Mouse (Mus musculus) gastrocnemius, adult 8-10 months (tissue): ENCODE measurements around the gene Plxdc2. TPM values are rescaled to one million over a fixed set of nuclear protein-coding genes. Genes with fewer than 3 reads are reported as not detected.
A peak's percentile ranks its signal among the peaks of the same experiment; 100 is the strongest.

Experiments
- DNase-seq, 2 experiments: peaks; one replicate each; pipeline ENCODE4 v3.0.0; 2022; ENCODE audit warnings: low spot score in 2 of 2
- total RNA-seq, 4 experiments: library from RNA; stranded (reverse); gene quantifications; 2 replicates each; pipeline ENCODE4 v1.2.4; 2022

Gene Plxdc2
- total RNA-seq, 4 experiments from 2014 or later = 5.3 to 13.2 (median 9.7) TPM

- DNase-seq = no peak
Observed at GRCm38 (mm10) chr2:16568263-16568662, 212.2 kb downstream of the Plxdc2 start.

- DNase-seq = no peak
Observed at GRCm38 (mm10) chr2:16571169-16571751, 215.2 kb downstream of the Plxdc2 start.

DNA sequence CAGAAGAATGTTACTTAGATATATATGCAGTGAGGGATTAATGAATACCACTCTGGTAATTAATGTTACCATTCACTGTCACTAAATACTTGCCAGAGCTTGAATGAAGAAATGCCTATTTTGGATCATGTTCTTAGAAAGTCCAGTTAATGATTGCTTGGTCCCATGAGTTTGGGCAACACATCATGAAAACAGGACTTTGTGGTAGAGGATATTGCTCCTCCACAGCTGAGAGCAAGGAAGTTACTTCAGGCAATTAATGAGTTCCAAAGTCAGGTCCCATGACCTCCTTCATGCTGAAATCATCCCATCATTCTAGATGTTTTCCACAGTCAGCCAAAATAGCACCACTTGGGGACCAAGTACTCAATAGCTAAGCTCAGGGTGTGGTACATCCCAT lies 220.5 kb downstream of the Plxdc2 start:
- no peak for DNase-seq

- DNase-seq = no peak
Observed at GRCm38 (mm10) chr2:16578153-16578552, 222.0 kb downstream of the Plxdc2 start.

DNA sequence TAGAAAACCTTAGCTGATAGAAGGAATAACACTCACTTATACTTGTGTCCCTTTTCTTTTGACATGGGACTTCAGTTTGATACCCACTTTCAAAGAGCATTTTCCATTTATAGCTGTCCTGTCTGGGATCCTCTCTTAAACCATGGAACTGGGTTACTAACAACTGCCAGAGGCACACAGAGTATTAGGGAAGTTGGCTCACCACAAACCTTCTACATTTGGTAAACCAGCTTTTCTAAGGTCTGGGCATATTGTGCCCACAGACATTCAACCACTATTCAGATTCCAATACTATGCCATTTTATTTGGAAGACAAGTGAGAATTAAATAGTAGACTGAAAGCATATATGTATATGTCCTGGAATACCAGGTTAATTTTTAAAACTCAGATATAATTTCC lies 232.4 kb downstream of the Plxdc2 start:
- no peak for DNase-seq

- DNase-seq = no peak
Observed at GRCm38 (mm10) chr2:16595451-16595850, 239.3 kb downstream of the Plxdc2 start.

DNA sequence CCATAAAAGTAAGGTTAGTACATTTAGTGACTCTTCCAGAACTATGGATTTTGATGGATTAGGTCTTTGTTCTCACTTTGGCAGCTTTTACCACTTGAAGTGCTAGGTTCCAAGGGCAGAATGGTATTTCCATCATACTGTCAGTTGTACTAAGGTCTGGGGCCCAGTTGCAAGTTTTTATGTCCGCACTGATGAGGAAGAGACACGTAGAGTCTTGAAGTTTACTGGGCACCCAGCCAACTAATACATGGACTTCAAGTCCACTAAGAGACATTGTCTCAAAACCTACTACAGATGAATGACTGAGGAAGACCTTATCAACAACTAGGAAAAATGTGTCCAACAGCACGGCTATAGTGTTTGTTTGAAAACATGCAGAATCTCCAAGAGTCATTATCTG lies 242.1 kb downstream of the Plxdc2 start:
- DNase-seq = no peak

DNA sequence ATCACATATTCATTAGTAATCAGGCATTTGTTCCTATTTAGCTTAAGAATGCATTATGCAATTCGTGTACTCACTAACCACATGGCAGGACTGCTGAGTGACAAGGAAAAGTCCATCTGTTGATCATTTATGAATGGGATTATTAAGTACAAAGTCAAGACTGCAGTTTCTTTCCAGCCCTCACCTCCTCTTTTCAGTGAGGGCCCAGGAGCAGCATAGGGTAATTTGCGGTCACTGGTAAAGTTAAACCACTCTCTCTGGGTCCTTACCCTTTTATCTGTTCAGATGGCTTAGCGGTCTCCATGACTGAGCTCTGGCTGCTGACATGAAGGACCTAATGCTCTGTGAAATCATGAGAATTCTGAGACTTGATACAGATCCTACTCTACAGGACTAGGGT lies 248.2 kb downstream of the Plxdc2 start:
- DNase-seq = no peak

DNA sequence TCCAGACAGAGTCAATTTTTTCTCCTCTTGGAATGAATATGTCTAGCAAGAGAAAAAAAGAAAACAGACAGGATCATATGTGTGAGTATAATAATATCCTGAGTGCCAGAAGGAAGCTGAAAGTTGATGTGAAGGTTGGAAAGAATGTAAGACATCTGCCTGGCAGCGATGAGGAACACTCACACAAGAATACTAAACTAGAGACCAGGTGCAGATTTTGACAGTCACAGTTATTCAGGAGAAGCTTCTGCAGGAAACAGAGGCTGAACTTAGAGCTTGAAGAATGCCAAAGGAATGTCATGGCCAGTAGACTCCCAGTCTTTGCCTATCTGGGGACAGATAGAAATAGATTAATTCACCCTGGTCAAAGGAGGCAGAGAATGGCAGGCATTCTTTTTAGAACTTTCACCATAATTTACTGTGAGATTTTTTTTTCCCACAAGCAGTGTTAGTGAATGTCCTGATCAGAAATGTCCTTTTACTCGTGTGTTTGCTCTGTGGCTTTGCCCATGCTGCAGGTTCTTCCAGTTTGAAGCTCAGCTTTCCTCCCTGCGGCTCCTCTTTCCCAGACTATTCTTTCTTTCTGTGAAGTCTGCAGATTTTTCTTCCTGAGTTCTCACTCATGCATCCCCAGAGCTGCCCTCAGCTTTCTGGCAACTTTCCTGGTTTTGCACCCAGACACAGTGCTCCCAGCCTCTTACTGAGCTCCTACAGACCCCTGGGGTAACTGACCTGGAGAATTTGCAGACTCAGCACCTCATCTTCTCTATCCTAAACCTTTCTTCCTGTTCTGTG lies 251.9 kb downstream of the Plxdc2 start:
- no peak for DNase-seq

DNA sequence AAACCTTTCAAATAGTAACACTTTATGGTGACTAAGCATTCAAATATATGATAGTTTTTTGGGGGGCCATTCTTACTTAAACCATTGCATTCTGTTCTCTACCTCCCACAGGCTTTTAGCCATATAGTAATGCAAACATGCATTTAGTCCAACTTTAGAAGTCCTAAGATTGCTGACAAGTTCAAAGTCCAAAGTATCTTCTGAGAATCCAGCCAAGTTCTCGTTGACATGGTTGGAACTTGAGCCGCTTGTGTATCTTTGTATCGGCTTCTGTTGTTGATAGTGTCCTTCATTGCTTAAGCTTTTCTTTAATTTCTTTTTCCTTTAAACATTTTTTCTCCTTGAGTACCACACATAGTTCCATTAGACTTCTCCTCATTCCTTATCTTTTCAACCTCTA lies 286.0 kb downstream of the Plxdc2 start:
- DNase-seq = no peak

DNA sequence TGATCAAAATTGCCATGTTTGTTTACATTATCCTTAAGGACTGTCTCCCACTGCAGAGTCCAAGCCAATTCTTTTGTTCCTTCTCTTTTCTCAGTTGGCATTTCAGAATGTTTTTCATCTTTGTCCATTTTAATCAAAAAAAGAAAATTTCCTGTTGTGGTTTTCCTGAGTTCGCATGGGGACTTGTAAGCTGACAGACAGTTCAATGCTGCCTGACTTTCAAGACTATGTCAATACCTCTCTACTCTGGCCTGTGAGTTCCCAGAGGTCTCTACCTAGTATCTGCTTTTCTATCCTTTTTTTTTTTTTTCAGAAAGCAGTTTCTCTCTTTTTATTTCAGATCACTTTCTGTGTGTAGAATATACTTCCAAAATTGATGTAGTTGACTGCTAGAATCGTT lies 295.6 kb downstream of the Plxdc2 start:
- no peak for DNase-seq

DNA sequence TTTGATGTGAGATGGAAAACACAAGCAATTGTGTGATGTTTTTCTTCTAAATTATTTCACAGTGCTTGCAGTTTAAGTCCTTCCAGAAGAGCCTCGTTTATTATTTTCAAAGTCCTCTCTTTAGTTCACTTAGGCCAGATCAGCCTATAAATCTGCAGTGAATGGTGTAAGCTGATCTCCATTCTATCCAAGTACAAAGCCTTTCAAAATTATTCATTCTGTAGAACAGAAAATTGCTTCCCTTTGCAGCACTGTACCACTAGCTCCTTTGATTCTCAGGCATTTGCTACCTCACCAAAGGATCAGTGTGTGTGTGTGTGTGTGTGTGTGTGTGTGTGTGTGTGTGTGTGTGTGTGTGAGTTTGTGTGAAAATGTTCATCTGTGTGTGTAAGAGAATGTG lies 308.4 kb downstream of the Plxdc2 start:
- DNase-seq = no peak

DNA sequence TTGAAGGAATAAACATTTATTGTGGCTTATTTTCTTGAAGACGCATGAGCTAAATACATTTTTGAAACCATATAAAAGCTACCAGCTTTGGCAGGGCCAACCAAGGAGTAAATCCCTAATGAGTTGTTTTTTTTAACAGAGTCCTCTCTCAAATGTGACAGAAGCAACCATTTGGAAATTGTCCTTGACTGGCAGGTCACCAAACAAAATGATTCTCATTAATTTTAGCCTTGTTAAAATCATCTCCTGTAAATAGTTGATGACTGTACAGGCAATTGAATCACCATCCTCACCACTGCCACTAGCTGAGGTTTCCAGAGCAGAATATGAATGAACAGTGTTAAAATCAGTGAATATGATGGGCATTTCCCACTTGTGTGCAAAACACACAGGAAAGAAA lies 312.3 kb downstream of the Plxdc2 start:
- DNase-seq = no peak

DNA sequence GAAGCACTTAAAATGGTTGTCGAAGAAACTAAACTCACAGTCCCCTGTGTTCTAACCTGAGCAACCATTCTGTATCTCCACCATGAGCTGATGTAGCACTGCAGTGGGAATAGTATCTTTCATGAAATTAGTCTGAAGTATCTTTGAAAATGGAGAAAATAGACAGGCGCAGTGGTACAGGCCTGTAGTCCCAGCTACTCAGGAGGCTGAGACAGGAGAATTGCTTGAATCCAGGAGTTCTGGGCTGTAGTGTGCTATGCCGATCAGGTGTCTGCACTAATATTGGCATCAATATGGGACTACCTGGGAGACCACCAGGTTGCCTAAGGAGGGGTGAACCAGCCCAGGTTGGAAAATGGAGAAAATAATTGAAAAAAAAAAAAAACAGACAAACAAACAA lies 326.8 kb downstream of the Plxdc2 start:
- no peak for DNase-seq

- no peak for DNase-seq
Observed at GRCm38 (mm10) chr2:16683739-16684138, 327.6 kb downstream of the Plxdc2 start.

DNA sequence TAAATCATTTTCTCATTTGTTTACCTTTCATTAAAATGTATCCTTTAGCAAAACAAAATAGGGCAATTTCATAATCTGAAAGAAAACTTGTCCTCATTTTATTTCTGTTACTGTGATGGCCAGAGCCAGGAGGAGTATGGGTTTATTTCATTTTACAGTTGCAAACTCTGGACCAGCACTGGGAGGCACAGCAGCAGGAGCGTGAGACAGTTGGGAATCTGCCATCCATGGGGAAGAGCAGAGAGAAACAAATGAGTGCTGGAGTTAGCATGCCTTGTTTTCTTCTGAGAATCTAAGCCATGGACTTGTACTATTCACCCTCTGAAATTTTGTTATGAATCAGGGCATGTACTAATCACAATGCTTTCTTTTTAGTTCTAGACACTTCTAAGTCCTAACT lies 328.4 kb downstream of the Plxdc2 start:
- DNase-seq = no peak

GRCm38 (mm10) chr2:16696390-16696789 lies 340.3 kb downstream of the Plxdc2 start:
- no peak for DNase-seq

- DNase-seq = no peak
Observed at GRCm38 (mm10) chr2:16697181-16697580, 341.1 kb downstream of the Plxdc2 start.

DNA sequence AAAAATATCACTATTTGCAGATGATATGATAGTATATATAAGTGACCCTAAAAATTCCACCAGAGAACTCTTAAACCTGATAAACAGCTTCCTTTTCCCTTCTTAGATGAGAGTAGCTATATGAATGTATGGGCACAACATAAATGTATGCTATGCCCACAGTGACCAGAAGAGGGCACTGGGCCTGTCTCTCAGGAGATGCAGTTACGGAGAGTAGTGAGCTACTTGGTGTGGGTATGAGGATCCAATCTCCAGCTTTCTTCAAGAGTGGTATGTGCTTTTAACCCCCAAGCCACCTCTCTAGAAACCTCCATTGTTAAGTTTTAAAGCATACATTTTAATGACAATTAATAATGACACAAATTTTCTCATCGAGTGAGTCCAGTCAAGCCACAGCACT lies 350.1 kb downstream of the Plxdc2 start:
- DNase-seq = no peak

DNA sequence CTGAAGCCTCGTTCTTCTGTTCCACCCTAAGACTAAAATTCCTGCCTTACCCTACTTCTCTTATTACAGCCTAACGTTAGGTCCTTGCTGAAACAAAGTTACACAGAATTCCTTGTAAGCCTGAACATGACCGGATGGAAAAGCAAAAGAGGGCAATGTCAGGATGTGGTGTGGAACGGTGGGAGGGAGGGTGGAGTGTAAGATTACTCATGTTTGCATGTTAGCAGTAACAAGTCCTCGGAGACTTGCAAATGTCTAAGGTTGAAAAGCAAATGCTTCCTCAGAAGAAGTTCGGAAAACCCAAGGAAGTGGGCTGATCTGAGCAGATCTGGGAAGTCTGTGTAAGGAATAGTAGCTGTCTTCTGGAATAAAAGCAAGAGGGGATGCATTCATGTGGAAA lies 353.8 kb downstream of the Plxdc2 start:
- DNase-seq = no peak

- no peak for DNase-seq
Observed at GRCm38 (mm10) chr2:16731033-16731432, 374.9 kb downstream of the Plxdc2 start.

DNA sequence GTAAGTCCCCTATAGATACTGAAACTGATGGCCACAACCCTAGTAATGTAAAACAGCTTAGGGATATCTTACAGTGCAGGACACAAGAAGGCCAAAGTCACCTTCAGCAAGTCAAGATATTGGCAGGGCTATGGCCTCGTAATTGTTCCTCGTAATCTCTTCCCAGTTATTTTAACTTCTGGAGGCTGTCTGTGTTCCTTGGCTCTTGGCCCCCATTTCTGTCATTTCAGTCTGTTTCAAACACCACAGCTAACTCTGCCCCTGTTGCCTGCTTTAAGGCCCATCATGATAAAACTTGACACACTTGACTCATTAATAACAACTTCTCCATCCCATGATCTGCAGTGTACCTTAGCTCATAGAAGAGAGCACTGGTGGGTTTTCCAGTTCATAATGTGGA lies 378.3 kb downstream of the Plxdc2 start:
- DNase-seq = no peak

DNA sequence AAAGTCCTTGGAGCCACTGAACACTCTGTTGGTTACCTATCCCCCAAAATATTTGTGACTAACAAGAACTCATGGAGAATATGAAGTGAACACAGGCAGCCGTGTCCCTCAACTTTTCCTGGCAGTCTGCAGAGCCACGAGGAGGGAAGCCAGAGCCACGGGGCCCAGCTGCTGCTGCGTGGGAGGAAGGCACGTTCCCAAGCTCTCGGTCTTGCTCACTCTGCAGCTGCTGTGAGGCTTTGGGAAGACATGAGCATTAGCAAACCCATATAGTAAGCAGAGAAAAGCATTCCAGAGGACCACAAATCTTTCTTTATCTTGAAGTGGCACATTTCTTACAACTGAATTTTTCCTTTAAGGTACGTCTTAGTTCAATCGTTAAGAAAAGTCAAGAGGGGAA lies 382.1 kb downstream of the Plxdc2 start:
- peak; percentile 60 to 67 for DNase-seq
